In the genomic region with DNA sequence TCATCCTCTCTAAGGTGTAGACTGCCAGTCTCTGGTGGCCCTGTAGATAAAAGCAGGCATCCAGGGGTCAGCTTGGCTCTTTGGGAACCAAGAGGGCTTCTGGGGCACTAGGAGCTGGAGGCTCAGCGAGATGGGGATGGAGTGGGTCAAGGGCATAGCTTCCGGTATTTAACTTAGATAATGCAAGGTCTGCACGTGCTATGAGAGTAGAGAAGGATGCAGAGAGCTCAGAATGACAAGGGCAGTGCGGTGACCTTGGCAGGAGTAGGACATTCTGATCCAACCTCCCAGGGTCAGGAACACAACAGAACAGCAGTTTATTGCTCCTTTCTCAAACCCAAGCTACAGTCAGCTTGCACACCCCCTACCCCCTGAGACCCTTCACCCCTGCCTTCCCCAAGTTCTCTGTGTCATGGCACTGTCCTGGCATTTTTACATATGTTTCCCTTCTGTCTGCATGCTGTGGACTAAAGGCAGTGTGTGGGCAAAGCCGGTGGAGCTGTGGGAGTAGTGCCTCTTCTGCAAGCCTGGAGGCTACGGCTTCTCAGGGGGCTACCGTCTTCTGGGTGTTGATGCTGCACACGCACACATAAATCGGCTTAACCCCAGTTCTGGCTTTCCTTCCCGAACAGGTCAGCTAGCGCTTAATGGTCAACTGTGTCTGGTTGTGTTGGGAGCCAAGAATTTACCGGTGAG, we compare ENCODE assay signal across 19 mouse cellular contexts. TPM values are rescaled to one million over a fixed set of nuclear protein-coding genes. Genes with fewer than 3 reads are reported as not detected.
A peak's percentile ranks its signal among the peaks of the same experiment; 100 is the strongest.
DNase-seq lines count a peak whose midpoint lies in the region; ATAC-seq and TF ChIP-seq lines count a peak whose summit lies in the region.
"Had no signal": no experiment of that assay in that cellular context is flagged by ENCODE, and none has a peak within 500 bp of the region (broad histone marks: within the 10 kb centered on the region; RNA-seq: fewer than 3 reads in every experiment).

No protein-coding gene starts in this region.

- TF ChIP-seq EP300 in stomach, postnatal 0 days (optimal IDR thresholded peaks at IDR 0.05), result no peak

- no peaks in the 10 kb centered on the region for H3K9me3 ChIP-seq in forebrain, embryonic 11.5 days (ENCODE audit: control insufficient read depth, low read length)
- H3K9me3 ChIP-seq in forebrain, embryonic 13.5 days (replicated peaks), result no peaks in the 10 kb centered on the region
- H3K9me3 ChIP-seq in intestine, postnatal 0 days (ENCODE audit: control insufficient read depth), result no peaks in the 10 kb centered on the region
- no peaks in the 10 kb centered on the region for H3K9me3 ChIP-seq in intestine, embryonic 15.5 days
- H3K9me3 ChIP-seq in stomach, postnatal 0 days (ENCODE audit: control insufficient read depth, low read length), result no peaks in the 10 kb centered on the region
- H3K9me3 ChIP-seq: heart, embryonic 13.5 days; hindbrain, embryonic 13.5 days; lung, embryonic 15.5 days; midbrain, embryonic 13.5 days had no signal

- H3K4me2 ChIP-seq in forebrain, embryonic 11.5 days (ENCODE audit: low read depth, low read length, severe bottlenecking), result no peak overlapping the region
- no peak overlapping the region for H3K4me2 ChIP-seq in forebrain, embryonic 13.5 days
- no peak overlapping the region for H3K4me2 ChIP-seq in intestine, postnatal 0 days (replicated peaks; ENCODE audit: low read depth)
- H3K4me2 ChIP-seq in intestine, embryonic 15.5 days (replicated peaks), result no peak overlapping the region
- no peak overlapping the region for H3K4me2 ChIP-seq in stomach, postnatal 0 days (replicated peaks; ENCODE audit: low read depth)
- H3K4me2 ChIP-seq: heart, embryonic 13.5 days; hindbrain, embryonic 13.5 days; lung, embryonic 15.5 days; midbrain, embryonic 13.5 days had no signal

- H3K27ac ChIP-seq in forebrain, embryonic 11.5 days (ENCODE audit: low read depth, low read length), result no peak overlapping the region
- H3K27ac ChIP-seq in forebrain, embryonic 13.5 days, result no peak overlapping the region
- peak overlapping the region; percentile 21; the same call in 1 of the 2 replicates for H3K27ac ChIP-seq in intestine, postnatal 0 days (ENCODE audit: low read depth, low read length)
- no peak overlapping the region for H3K27ac ChIP-seq in intestine, embryonic 15.5 days
- H3K27ac ChIP-seq in stomach, postnatal 0 days (replicated peaks), result no peak overlapping the region
- H3K27ac ChIP-seq: heart, embryonic 13.5 days; hindbrain, embryonic 13.5 days; lung, embryonic 15.5 days; macrophage; midbrain, embryonic 13.5 days had no signal

- H3K4me3 ChIP-seq in forebrain, embryonic 11.5 days (ENCODE audit: low read depth, low read length), result no peak overlapping the region
- no peak overlapping the region for H3K4me3 ChIP-seq in forebrain, embryonic 13.5 days
- no peak overlapping the region for H3K4me3 ChIP-seq in intestine, postnatal 0 days (ENCODE audit: low read depth, low read length)
- H3K4me3 ChIP-seq in intestine, embryonic 15.5 days (replicated peaks), result no peak overlapping the region
- no peak overlapping the region for H3K4me3 ChIP-seq in stomach, postnatal 0 days (ENCODE audit: low read depth, low read length)
- H3K4me3 ChIP-seq: heart, embryonic 13.5 days; hindbrain, embryonic 13.5 days; lung, embryonic 15.5 days; midbrain, embryonic 13.5 days; myocyte had no signal

- peaks cover 4% of the 10 kb centered on the region; the same call in 1 of the 2 replicates for H3K36me3 ChIP-seq in forebrain, embryonic 11.5 days (ENCODE audit: control insufficient read depth, insufficient read depth, low read length)
- peaks cover 14% of the 10 kb centered on the region for H3K36me3 ChIP-seq in forebrain, embryonic 13.5 days (ENCODE audit: poor library complexity, severe bottlenecking)
- H3K36me3 ChIP-seq in intestine, postnatal 0 days (ENCODE audit: control insufficient read depth, insufficient read depth), result peaks cover 28% of the 10 kb centered on the region
- peaks cover 8% of the 10 kb centered on the region for H3K36me3 ChIP-seq in intestine, embryonic 15.5 days
- H3K36me3 ChIP-seq in stomach, postnatal 0 days (ENCODE audit: control insufficient read depth, insufficient read depth, low read length), result peaks cover 8% of the 10 kb centered on the region

- no peak for ATAC-seq in forebrain, embryonic 11.5 days (replicated peaks; ENCODE audit: low FRiP score)
- no peak for ATAC-seq in forebrain, embryonic 13.5 days
- no peak for ATAC-seq in intestine, postnatal 0 days
- ATAC-seq in intestine, embryonic 15.5 days, result no peak
- 0 out of 2 replicates have a peak, but pooled peaks have one; percentile 6 for ATAC-seq in stomach, postnatal 0 days (ENCODE audit: low FRiP score, low TSS enrichment)
- ATAC-seq: activated CD4-positive, CD25-positive, alpha-beta regulatory T cell, adult 4 months; midbrain, embryonic 13.5 days had no signal

- WGBS in forebrain, embryonic 11.5 days, result 95% methylated on average over 12 of the region's 12 CpGs
- WGBS in forebrain, embryonic 13.5 days, result 96% methylated on average over 12 of the region's 12 CpGs
- 88% methylated on average over 12 of the region's 12 CpGs for WGBS in intestine, postnatal 0 days
- WGBS in intestine, embryonic 15.5 days, result 84% methylated on average over 12 of the region's 12 CpGs
- WGBS in stomach, postnatal 0 days, result 88% methylated on average over 12 of the region's 12 CpGs

- H3K9ac ChIP-seq in forebrain, embryonic 11.5 days (ENCODE audit: low read length), result no peak overlapping the region
- no peak overlapping the region for H3K9ac ChIP-seq in forebrain, embryonic 13.5 days
- H3K9ac ChIP-seq in intestine, postnatal 0 days (ENCODE audit: low read depth, low read length), result no peak overlapping the region
- H3K9ac ChIP-seq in intestine, embryonic 15.5 days, result no peak overlapping the region
- H3K9ac ChIP-seq in stomach, postnatal 0 days (ENCODE audit: low read length), result no peak overlapping the region
- H3K9ac ChIP-seq: heart, embryonic 13.5 days; hindbrain, embryonic 13.5 days; lung, embryonic 15.5 days; midbrain, embryonic 13.5 days had no signal

- TF ChIP-seq CTCF in intestine, postnatal 0 days (IDR thresholded peaks at IDR 0.05; ENCODE audit: low read depth), result no peak
- no peak for TF ChIP-seq CTCF in stomach, postnatal 0 days (IDR thresholded peaks at IDR 0.05; ENCODE audit: low read depth)

- H3K27me3 ChIP-seq in forebrain, embryonic 11.5 days (ENCODE audit: control insufficient read depth, insufficient read depth, low read length), result no peaks in the 10 kb centered on the region
- no peaks in the 10 kb centered on the region for H3K27me3 ChIP-seq in forebrain, embryonic 13.5 days
- H3K27me3 ChIP-seq in intestine, postnatal 0 days (replicated peaks; ENCODE audit: control insufficient read depth, insufficient read depth, low read length), result no peaks in the 10 kb centered on the region
- no peaks in the 10 kb centered on the region for H3K27me3 ChIP-seq in intestine, embryonic 15.5 days (replicated peaks)
- no peaks in the 10 kb centered on the region for H3K27me3 ChIP-seq in stomach, postnatal 0 days (ENCODE audit: control insufficient read depth, insufficient read depth, low read length)
- H3K27me3 ChIP-seq: heart, embryonic 13.5 days; hindbrain, embryonic 13.5 days; lung, embryonic 15.5 days had no signal

- H3K4me1 ChIP-seq in forebrain, embryonic 11.5 days (replicated peaks; ENCODE audit: control insufficient read depth, insufficient read depth, low read length), result peaks cover 15% of the 10 kb centered on the region; the same call in 1 of the 2 replicates
- peaks cover 23% of the 10 kb centered on the region for H3K4me1 ChIP-seq in forebrain, embryonic 13.5 days
- H3K4me1 ChIP-seq in intestine, postnatal 0 days (replicated peaks; ENCODE audit: control insufficient read depth, insufficient read depth, low read length), result no peaks in the 10 kb centered on the region; the same call in 1 of the 2 replicates
- no peaks in the 10 kb centered on the region for H3K4me1 ChIP-seq in intestine, embryonic 15.5 days (replicated peaks)
- no peaks in the 10 kb centered on the region for H3K4me1 ChIP-seq in stomach, postnatal 0 days (replicated peaks; ENCODE audit: control insufficient read depth, insufficient read depth)

- DNase-seq in forebrain, embryonic 11.5 days (ENCODE audit: low spot score), result peak; percentile 32
- DNase-seq in testis, postnatal 10 days (ENCODE audit: low spot score), result peak; percentile 40
- DNase-seq in testis, postnatal 14 days (ENCODE audit: low spot score), result no peak
- peak; percentile 20 for DNase-seq in stomach, postnatal 0 days (ENCODE audit: low spot score)
- DNase-seq in right cerebral cortex, postnatal 36 days (ENCODE audit: low spot score in 2 of 2), result no peak
- DNase-seq: cerebellum, adult 9-11 months; gastrocnemius, postnatal 25 days; retina, postnatal 1 day; thymus, adult 2 months had no signal

RNA-seq across cellular contexts. Expression of gene Ezr, which starts 47.7 kb away (rescaled TPM):
- polyA plus RNA-seq in forebrain, embryonic 11.5 days (2014; fragmentation: Nextera tagmentation; extraction: Ambion mirVana), result 122 and 135 TPM in 2 replicates
- 113 and 117 TPM in 2 replicates for polyA plus RNA-seq in forebrain, embryonic 13.5 days (2015; fragmentation: Nextera tagmentation; extraction: Ambion mirVana)
- 342 and 379 TPM in 2 replicates for polyA plus RNA-seq in intestine, postnatal 0 days (2015; fragmentation: Nextera tagmentation; extraction: Ambion mirVana)
- polyA plus RNA-seq in intestine, embryonic 15.5 days (2015; fragmentation: Nextera tagmentation; extraction: Ambion mirVana), result 232 and 235 TPM in 2 replicates
- polyA plus RNA-seq in stomach, postnatal 0 days (2015; fragmentation: Nextera tagmentation; extraction: Ambion mirVana), result 289 and 299 TPM in 2 replicates

Comparison
In these comparisons a context has a peak if more than half of its experiments do, and no peak if none do; other contexts are left out.
1. DNase-seq: peak in forebrain, embryonic 11.5 days (single experiment), testis, postnatal 10 days (single experiment) and stomach, postnatal 0 days (single experiment); none in testis, postnatal 14 days (single experiment) and right cerebral cortex, postnatal 36 days (0 of 2).